Mouse (Mus musculus): Measurements from ENCODE around the gene Mcm2.

GRCm38 (mm10) chr6:88858341-88858740 is 40.2 kb downstream of the Mcm2 start:
- TF ChIP-seq CTCF (IDR thresholded peaks at IDR 0.05; ENCODE audit: low read depth) (no peak), EP300 (IDR thresholded peaks at IDR 0.05; ENCODE audit: low read depth) (no peak)

Data from heart, postnatal 0 days (tissue).